Mouse (Mus musculus) MEL (cell line): ENCODE measurements around the gene Nxf2.

Experiments used
- CTCF ChIP-seq, 3 experiments: IDR thresholded peaks in 2 of 3; conservative IDR thresholded peaks in 1 of 3; 2 replicates each; pipeline ENCODE4 v1.5.1; 2011 to 2012; ENCODE audit warnings: low read length in 3 of 3, low read depth in 2 of 3, mild to moderate bottlenecking in 2 of 3, improper control_type of control experiment in 1 of 3, inconsistent platforms in 1 of 3, mixed read lengths in 1 of 3, moderate library complexity in 1 of 3; ENCODE audit not compliant: control insufficient read depth in 1 of 3, insufficient read depth in 1 of 3, poor library complexity in 1 of 3, severe bottlenecking in 1 of 3
- GABPA ChIP-seq: IDR thresholded peaks from 2 replicates; pipeline ENCODE4 v1.6.1; 2012; ENCODE audit warnings: low read depth, mild to moderate bottlenecking, inconsistent platforms, low read length, improper control_type of control experiment, moderate library complexity
- MAZ ChIP-seq: IDR thresholded peaks from 2 replicates; pipeline ENCODE4 v1.6.1; 2012; ENCODE audit warnings: low read depth, mild to moderate bottlenecking, inconsistent platforms, low read length, improper control_type of control experiment
- RAD21 ChIP-seq: IDR thresholded peaks from 2 replicates; pipeline ENCODE4 v1.6.1; 2011; ENCODE audit warnings: mild to moderate bottlenecking, low read depth, low read length, improper control_type of control experiment

DNA sequence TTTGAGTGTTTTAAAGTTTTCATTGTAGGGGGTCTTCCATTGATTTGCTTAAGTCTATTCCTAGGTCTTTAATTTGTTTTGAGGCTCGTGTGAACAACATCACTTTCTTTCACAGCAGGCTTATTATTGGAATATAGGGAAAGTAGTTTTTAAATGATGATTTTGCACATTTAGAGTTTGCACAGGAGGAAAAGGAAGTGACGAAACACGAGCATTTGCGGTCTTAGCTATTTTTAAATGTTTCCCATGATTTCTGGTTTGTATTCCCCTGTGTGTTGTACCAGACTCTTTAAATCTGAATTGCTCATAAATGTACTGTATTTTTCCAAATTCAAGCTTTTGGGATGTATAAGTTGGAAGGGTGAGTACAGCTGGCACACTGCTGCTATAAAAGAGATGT is 54.2 kb downstream of the Nxf2 start:
- TF ChIP-seq GABPA: no peak
- no peak for TF ChIP-seq CTCF (IDR thresholded peaks at IDR 0.05 in 2 of 3, conservative IDR thresholded peaks at IDR 0.05 in 1 of 3; ENCODE audit: control insufficient read depth in 1 of 3, insufficient read depth in 1 of 3, low read depth in 2 of 3, low read length in 3 of 3, poor library complexity in 1 of 3, severe bottlenecking in 1 of 3)
- no peak for TF ChIP-seq RAD21
- TF ChIP-seq MAZ: no peak
